Mouse (Mus musculus): Measurements from ENCODE around the gene 4930503B20Rik. TPM values are rescaled to one million over a fixed set of nuclear protein-coding genes. Genes with fewer than 3 reads are reported as not detected.

The 4930503B20Rik gene
- polyA plus RNA-seq, 1 experiment, result not detected

GRCm38 (mm10) chr3:146632506-146632905 is 18.6 kb downstream of the 4930503B20Rik start:
- Histone ChIP-seq H3K4me1 (ENCODE audit: control insufficient read depth, insufficient read depth, insufficient read length) (no peaks in the 10 kb centered on the region; the same call in 1 of the 2 replicates), H3K4me3 (ENCODE audit: extremely low read depth, insufficient read depth, insufficient read length) (no peak overlapping the region), H3K36me3 (ENCODE audit: control insufficient read depth, insufficient read depth, low read length) (no peaks in the 10 kb centered on the region), H3K27ac (ENCODE audit: insufficient read depth, low read length) (no peak overlapping the region), H3K27me3 (ENCODE audit: control insufficient read depth, insufficient read depth, low read length) (no peaks in the 10 kb centered on the region)
- no peak for DNase-seq (ENCODE audit: low read depth in 1 of 2, low spot score in 2 of 2)
- TF ChIP-seq POLR2A (IDR thresholded peaks at IDR 0.05; ENCODE audit: low read depth, low read length) (no peak), CTCF (IDR thresholded peaks at IDR 0.05; ENCODE audit: extremely low read depth, insufficient read depth, insufficient read length, insufficient replicate concordance) (no peak)
- WGBS, result 86% methylated on average over 5 of the region's 5 CpGs

- no peak overlapping the region for H3K27ac ChIP-seq (ENCODE audit: insufficient read depth, low read length)
- TF ChIP-seq POLR2A (IDR thresholded peaks at IDR 0.05; ENCODE audit: low read depth, low read length), result no peak
- no peak for TF ChIP-seq CTCF (IDR thresholded peaks at IDR 0.05; ENCODE audit: extremely low read depth, insufficient read depth, insufficient read length, insufficient replicate concordance)
- no peak overlapping the region for H3K4me3 ChIP-seq (ENCODE audit: extremely low read depth, insufficient read depth, insufficient read length)
- H3K4me1 ChIP-seq (ENCODE audit: control insufficient read depth, insufficient read depth, insufficient read length), result no peaks in the 10 kb centered on the region; the same call in 1 of the 2 replicates
- no peak for DNase-seq (ENCODE audit: low read depth in 1 of 2, low spot score in 2 of 2)
- H3K36me3 ChIP-seq (ENCODE audit: control insufficient read depth, insufficient read depth, low read length), result no peaks in the 10 kb centered on the region
- H3K27me3 ChIP-seq (ENCODE audit: control insufficient read depth, insufficient read depth, low read length), result no peaks in the 10 kb centered on the region
- 54% methylated on average over 8 of the region's 8 CpGs for WGBS
Observed at GRCm38 (mm10) chr3:146628227-146628982, 22.7 kb downstream of the 4930503B20Rik start.

- no peak for DNase-seq (ENCODE audit: low read depth in 1 of 2, low spot score in 2 of 2)
- TF ChIP-seq POLR2A (IDR thresholded peaks at IDR 0.05; ENCODE audit: low read depth, low read length) (no peak), CTCF (IDR thresholded peaks at IDR 0.05; ENCODE audit: extremely low read depth, insufficient read depth, insufficient read length, insufficient replicate concordance) (no peak)
- 93% methylated on average over 4 of the region's 4 CpGs for WGBS
- Histone ChIP-seq H3K4me1 (ENCODE audit: control insufficient read depth, insufficient read depth, insufficient read length) (no peaks in the 10 kb centered on the region; the same call in 1 of the 2 replicates), H3K27me3 (ENCODE audit: control insufficient read depth, insufficient read depth, low read length) (no peaks in the 10 kb centered on the region), H3K4me3 (ENCODE audit: extremely low read depth, insufficient read depth, insufficient read length) (no peak overlapping the region), H3K27ac (ENCODE audit: insufficient read depth, low read length) (no peak overlapping the region), H3K36me3 (ENCODE audit: control insufficient read depth, insufficient read depth, low read length) (no peaks in the 10 kb centered on the region)
Observed at GRCm38 (mm10) chr3:146625766-146626165, 25.4 kb downstream of the 4930503B20Rik start.

GRCm38 (mm10) chr3:146621966-146622365 is 29.2 kb downstream of the 4930503B20Rik start:
- no peak for DNase-seq (ENCODE audit: low read depth in 1 of 2, low spot score in 2 of 2)
- TF ChIP-seq CTCF (IDR thresholded peaks at IDR 0.05; ENCODE audit: extremely low read depth, insufficient read depth, insufficient read length, insufficient replicate concordance) (no peak), POLR2A (IDR thresholded peaks at IDR 0.05; ENCODE audit: low read depth, low read length) (no peak)

GRCm38 (mm10) chr3:146620555-146621249 is 30.4 kb downstream of the 4930503B20Rik start:
- DNase-seq (ENCODE audit: low read depth in 1 of 2, low spot score in 2 of 2), result no peak
- WGBS, result 76% methylated on average over 14 of the region's 14 CpGs
- TF ChIP-seq POLR2A (IDR thresholded peaks at IDR 0.05; ENCODE audit: low read depth, low read length), result no peak
- TF ChIP-seq CTCF (IDR thresholded peaks at IDR 0.05; ENCODE audit: extremely low read depth, insufficient read depth, insufficient read length, insufficient replicate concordance), result no peak
- Histone ChIP-seq H3K27me3 (ENCODE audit: control insufficient read depth, insufficient read depth, low read length) (no peaks in the 10 kb centered on the region), H3K36me3 (ENCODE audit: control insufficient read depth, insufficient read depth, low read length) (no peaks in the 10 kb centered on the region), H3K4me1 (ENCODE audit: control insufficient read depth, insufficient read depth, insufficient read length) (no peaks in the 10 kb centered on the region), H3K27ac (ENCODE audit: insufficient read depth, low read length) (no peak overlapping the region), H3K4me3 (ENCODE audit: extremely low read depth, insufficient read depth, insufficient read length) (no peak overlapping the region)

More at GRCm38 (mm10) chr3:146621966-146622365, 29.2 kb downstream of the 4930503B20Rik start:
- H3K4me3 ChIP-seq (ENCODE audit: extremely low read depth, insufficient read depth, insufficient read length), result no peak overlapping the region
- whole genome bisulfite sequencing, result 88% methylated on average over 11 of the region's 11 CpGs
- H3K4me1 ChIP-seq (ENCODE audit: control insufficient read depth, insufficient read depth, insufficient read length), result no peaks in the 10 kb centered on the region
- no peaks in the 10 kb centered on the region for H3K27me3 ChIP-seq (ENCODE audit: control insufficient read depth, insufficient read depth, low read length)
- H3K36me3 ChIP-seq (ENCODE audit: control insufficient read depth, insufficient read depth, low read length), result no peaks in the 10 kb centered on the region
- H3K27ac ChIP-seq (ENCODE audit: insufficient read depth, low read length), result no peak overlapping the region

GRCm38 (mm10) chr3:146620101-146620500 is 31.0 kb downstream of the 4930503B20Rik start:
- H3K4me3 ChIP-seq (ENCODE audit: extremely low read depth, insufficient read depth, insufficient read length), result no peak overlapping the region
- no peaks in the 10 kb centered on the region for H3K4me1 ChIP-seq (ENCODE audit: control insufficient read depth, insufficient read depth, insufficient read length)
- H3K27me3 ChIP-seq (ENCODE audit: control insufficient read depth, insufficient read depth, low read length), result no peaks in the 10 kb centered on the region
- no peak overlapping the region for H3K27ac ChIP-seq (ENCODE audit: insufficient read depth, low read length)
- TF ChIP-seq CTCF (IDR thresholded peaks at IDR 0.05; ENCODE audit: extremely low read depth, insufficient read depth, insufficient read length, insufficient replicate concordance) (no peak), POLR2A (IDR thresholded peaks at IDR 0.05; ENCODE audit: low read depth, low read length) (no peak)
- DNase-seq (ENCODE audit: low read depth in 1 of 2, low spot score in 2 of 2), result no peak
- H3K36me3 ChIP-seq (ENCODE audit: control insufficient read depth, insufficient read depth, low read length), result no peaks in the 10 kb centered on the region
- 83% methylated on average over 10 of the region's 10 CpGs for WGBS

Data from spleen, adult 2 months (tissue).